Mouse (Mus musculus): ENCODE results near the gene Aif1.

Aif1 gene

GRCm38 (mm10) chr17:35187345-35187744 is 11.5 kb upstream of the Aif1 start:
- no peaks in the 10 kb centered on the region for H3K36me3 ChIP-seq (ENCODE audit: control insufficient read depth, insufficient read depth, low read length, poor library complexity, severe bottlenecking)
- no peak for DNase-seq (ENCODE audit: low read depth, low spot score)
- no peaks in the 10 kb centered on the region for H3K27me3 ChIP-seq (ENCODE audit: control insufficient read depth, insufficient read depth, low read length, poor library complexity, severe bottlenecking)

- no peaks in the 10 kb centered on the region for H3K27me3 ChIP-seq (ENCODE audit: control insufficient read depth, insufficient read depth, low read length, poor library complexity, severe bottlenecking)
- no peaks in the 10 kb centered on the region for H3K36me3 ChIP-seq (ENCODE audit: control insufficient read depth, insufficient read depth, low read length, poor library complexity, severe bottlenecking)
- DNase-seq (ENCODE audit: low read depth, low spot score) = peak; percentile 80
Measured at GRCm38 (mm10) chr17:35186681-35187080, 10.8 kb upstream of the Aif1 start.

- H3K36me3 ChIP-seq (ENCODE audit: control insufficient read depth, insufficient read depth, low read length, poor library complexity, severe bottlenecking) = no peaks in the 10 kb centered on the region
- H3K27me3 ChIP-seq (ENCODE audit: control insufficient read depth, insufficient read depth, low read length, poor library complexity, severe bottlenecking) = no peaks in the 10 kb centered on the region
- peak; percentile 80 for DNase-seq (ENCODE audit: low read depth, low spot score)
Measured at GRCm38 (mm10) chr17:35185639-35186611, 10.1 kb upstream of the Aif1 start.

GRCm38 (mm10) chr17:35180093-35180492 is 4.2 kb upstream of the Aif1 start:
- Histone ChIP-seq H3K27me3 (ENCODE audit: control insufficient read depth, insufficient read depth, low read length, poor library complexity, severe bottlenecking) (no peaks in the 10 kb centered on the region), H3K36me3 (ENCODE audit: control insufficient read depth, insufficient read depth, low read length, poor library complexity, severe bottlenecking) (no peaks in the 10 kb centered on the region)
- DNase-seq (ENCODE audit: low read depth, low spot score) = no peak

DNA sequence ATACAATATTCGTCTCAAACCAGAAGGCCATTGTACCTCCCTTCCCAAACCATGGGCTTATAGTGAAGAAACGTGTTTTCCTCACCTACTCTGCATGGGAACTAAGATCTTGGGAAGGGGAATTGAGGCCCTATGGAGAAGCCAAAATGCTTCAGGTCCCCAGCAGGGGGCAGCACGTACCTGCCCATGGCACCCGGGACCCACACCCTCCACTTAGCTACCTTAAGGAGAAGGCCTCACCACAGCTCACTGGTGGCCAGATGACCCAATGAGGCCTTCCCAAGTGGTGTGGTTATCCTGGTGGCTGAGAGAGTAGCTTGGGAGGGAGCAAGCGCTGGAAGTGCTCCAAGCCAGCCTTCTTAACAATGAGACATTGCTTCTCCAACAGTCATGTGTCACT is 2.7 kb upstream of the Aif1 start:
- H3K27me3 ChIP-seq (ENCODE audit: control insufficient read depth, insufficient read depth, low read length, poor library complexity, severe bottlenecking) = no peaks in the 10 kb centered on the region
- DNase-seq (ENCODE audit: low read depth, low spot score) = peak; percentile 84

DNA sequence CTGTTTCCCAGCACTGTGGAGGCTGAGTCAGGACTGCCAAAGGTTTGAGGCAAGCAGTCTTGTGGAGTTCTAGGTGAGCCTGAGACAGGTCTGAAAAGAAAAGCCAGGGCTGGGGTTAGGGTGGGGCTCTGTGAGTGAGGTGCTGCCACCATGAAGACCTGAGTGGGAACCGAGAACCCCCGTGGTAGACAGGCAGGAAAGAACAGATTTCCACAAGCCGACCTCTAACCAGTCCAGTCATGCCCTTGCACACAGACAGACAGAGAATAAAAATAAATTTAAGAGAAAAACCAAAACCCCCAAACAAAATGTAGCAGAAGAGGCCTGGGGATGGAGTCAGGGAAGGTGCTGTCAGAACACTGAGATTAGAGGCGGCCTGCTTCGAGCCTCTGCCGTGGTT is 486 bp downstream of the Aif1 start:
- H3K27me3 ChIP-seq (ENCODE audit: control insufficient read depth, insufficient read depth, low read length, poor library complexity, severe bottlenecking) = no peaks in the 10 kb centered on the region
- no peaks in the 10 kb centered on the region for H3K36me3 ChIP-seq (ENCODE audit: control insufficient read depth, insufficient read depth, low read length, poor library complexity, severe bottlenecking)
- DNase-seq (ENCODE audit: low read depth, low spot score) = peak; percentile 36

More for the DNA sequence above, 2.7 kb upstream of the Aif1 start:
- no peaks in the 10 kb centered on the region for H3K36me3 ChIP-seq (ENCODE audit: control insufficient read depth, insufficient read depth, low read length, poor library complexity, severe bottlenecking)

DNA sequence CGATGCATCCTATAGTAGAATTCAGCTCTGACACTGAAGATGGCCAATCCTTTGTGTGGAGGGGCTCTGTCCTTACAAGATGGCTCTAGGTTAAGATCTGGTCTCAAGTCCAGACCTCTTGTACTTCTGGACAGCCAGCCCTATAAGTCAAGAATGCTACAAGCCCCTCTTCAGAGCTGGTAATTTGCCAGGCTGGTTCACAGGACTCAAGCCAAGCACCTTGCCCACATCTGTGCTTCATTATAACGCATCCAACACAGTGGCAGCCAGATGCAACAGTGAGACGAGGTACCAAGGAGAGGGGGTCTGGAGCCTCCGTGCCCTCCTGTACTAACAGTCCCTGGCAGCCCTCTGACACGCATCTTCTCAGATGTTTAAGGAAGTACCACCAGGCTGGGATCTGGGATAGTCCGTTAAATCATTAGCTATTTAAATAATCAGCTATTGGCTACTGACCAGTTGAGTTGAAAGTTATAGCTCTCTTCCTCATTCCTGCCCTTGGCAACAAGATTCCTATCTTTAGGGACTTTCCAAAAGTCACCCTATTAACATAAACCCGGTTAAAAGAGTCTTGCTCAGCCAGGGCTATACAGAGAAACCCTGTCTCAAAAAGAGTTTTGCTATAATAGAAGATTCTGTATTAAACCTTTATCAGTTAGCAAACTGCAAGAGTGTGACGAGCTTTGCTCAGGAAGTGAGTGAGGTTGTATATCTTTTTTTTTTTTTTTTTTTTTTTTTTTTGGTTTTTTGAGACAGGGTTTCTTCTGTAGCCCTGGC is 1.5 kb downstream of the Aif1 start:
- no peaks in the 10 kb centered on the region for H3K36me3 ChIP-seq (ENCODE audit: control insufficient read depth, insufficient read depth, low read length, poor library complexity, severe bottlenecking)
- DNase-seq (ENCODE audit: low read depth, low spot score) = no peak
- H3K27me3 ChIP-seq (ENCODE audit: control insufficient read depth, insufficient read depth, low read length, poor library complexity, severe bottlenecking) = no peaks in the 10 kb centered on the region

GRCm38 (mm10) chr17:35173329-35173728 is 2.5 kb downstream of the Aif1 start:
- peak; percentile 74 for DNase-seq (ENCODE audit: low read depth, low spot score)
- H3K36me3 ChIP-seq (ENCODE audit: control insufficient read depth, insufficient read depth, low read length, poor library complexity, severe bottlenecking) = no peaks in the 10 kb centered on the region
- no peaks in the 10 kb centered on the region for H3K27me3 ChIP-seq (ENCODE audit: control insufficient read depth, insufficient read depth, low read length, poor library complexity, severe bottlenecking)

- Histone ChIP-seq H3K36me3 (ENCODE audit: control insufficient read depth, insufficient read depth, low read length, poor library complexity, severe bottlenecking) (no peaks in the 10 kb centered on the region), H3K27me3 (ENCODE audit: control insufficient read depth, insufficient read depth, low read length, poor library complexity, severe bottlenecking) (no peaks in the 10 kb centered on the region)
- peak; percentile 45 for DNase-seq (ENCODE audit: low read depth, low spot score)
Measured at GRCm38 (mm10) chr17:35172445-35173234, 3.2 kb downstream of the Aif1 start.

GRCm38 (mm10) chr17:35168541-35169207 is 7.2 kb downstream of the Aif1 start:
- DNase-seq (ENCODE audit: low read depth, low spot score) = peak; percentile 89
- no peaks in the 10 kb centered on the region for H3K27me3 ChIP-seq (ENCODE audit: control insufficient read depth, insufficient read depth, low read length, poor library complexity, severe bottlenecking)
- H3K36me3 ChIP-seq (ENCODE audit: control insufficient read depth, insufficient read depth, low read length, poor library complexity, severe bottlenecking) = no peaks in the 10 kb centered on the region

GRCm38 (mm10) chr17:35167794-35168193 is 8.1 kb downstream of the Aif1 start:
- no peak for DNase-seq (ENCODE audit: low read depth, low spot score)

GRCm38 (mm10) chr17:35166352-35167035 is 9.4 kb downstream of the Aif1 start:
- peak; percentile 93 for DNase-seq (ENCODE audit: low read depth, low spot score)
- Histone ChIP-seq H3K36me3 (ENCODE audit: control insufficient read depth, insufficient read depth, low read length, poor library complexity, severe bottlenecking) (no peaks in the 10 kb centered on the region; the same call in 1 of the 2 replicates), H3K27me3 (ENCODE audit: control insufficient read depth, insufficient read depth, low read length, poor library complexity, severe bottlenecking) (no peaks in the 10 kb centered on the region)

More at GRCm38 (mm10) chr17:35167794-35168193, 8.1 kb downstream of the Aif1 start:
- Histone ChIP-seq H3K36me3 (ENCODE audit: control insufficient read depth, insufficient read depth, low read length, poor library complexity, severe bottlenecking) (no peaks in the 10 kb centered on the region), H3K27me3 (ENCODE audit: control insufficient read depth, insufficient read depth, low read length, poor library complexity, severe bottlenecking) (no peaks in the 10 kb centered on the region)

DNA sequence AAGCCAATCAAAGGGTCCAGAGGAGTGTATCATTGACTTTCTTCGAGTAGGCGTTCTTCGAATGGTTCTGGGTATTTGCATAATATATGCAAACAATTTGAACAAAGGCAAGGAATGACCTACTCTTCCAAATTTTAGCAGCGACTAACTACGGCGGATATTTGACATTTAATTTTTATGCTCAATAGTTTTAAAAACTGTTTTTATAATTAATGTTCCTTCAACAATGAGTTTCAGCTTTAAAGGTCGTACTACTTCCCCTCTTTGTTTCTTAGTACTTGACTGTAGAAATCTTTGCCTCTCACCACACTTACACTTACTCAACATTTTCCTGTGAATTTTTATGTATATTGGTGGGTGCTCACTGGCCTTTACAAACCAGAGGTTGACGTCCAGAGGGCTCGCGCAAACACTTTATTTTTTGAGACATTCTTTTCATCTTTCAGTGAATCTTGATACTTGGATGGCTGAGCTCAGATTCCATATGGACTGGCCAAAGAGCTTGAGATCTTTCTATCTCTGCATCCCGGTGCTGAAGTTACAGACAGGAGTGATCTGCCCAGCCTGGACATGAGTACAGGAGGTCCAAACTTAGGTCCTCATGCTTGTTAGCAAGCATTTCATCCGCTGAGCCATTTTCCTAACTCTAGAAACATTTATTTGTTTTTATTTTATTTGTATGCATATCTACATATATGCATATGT is 10.3 kb downstream of the Aif1 start:
- no peak for DNase-seq (ENCODE audit: low read depth, low spot score)
- peaks cover 5% of the 10 kb centered on the region for H3K36me3 ChIP-seq (ENCODE audit: control insufficient read depth, insufficient read depth, low read length, poor library complexity, severe bottlenecking)
- no peaks in the 10 kb centered on the region for H3K27me3 ChIP-seq (ENCODE audit: control insufficient read depth, insufficient read depth, low read length, poor library complexity, severe bottlenecking)
